Mouse (Mus musculus) E14TG2a.4 (cell line): ENCODE data around the gene Hmgcl.

Experiments
- CTCF ChIP-seq: conservative IDR thresholded peaks from 2 replicates; pipeline ENCODE4 v1.5.1; 2014; ENCODE audit warnings: low read length
- NANOG ChIP-seq: IDR thresholded peaks from 2 replicates; pipeline ENCODE4 v1.6.1; 2014; ENCODE audit warnings: borderline replicate concordance, low read length, mixed read lengths
- POU5F1 ChIP-seq: IDR thresholded peaks from 2 replicates; pipeline ENCODE4 v1.6.1; 2014; ENCODE audit warnings: low read length, borderline replicate concordance

DNA sequence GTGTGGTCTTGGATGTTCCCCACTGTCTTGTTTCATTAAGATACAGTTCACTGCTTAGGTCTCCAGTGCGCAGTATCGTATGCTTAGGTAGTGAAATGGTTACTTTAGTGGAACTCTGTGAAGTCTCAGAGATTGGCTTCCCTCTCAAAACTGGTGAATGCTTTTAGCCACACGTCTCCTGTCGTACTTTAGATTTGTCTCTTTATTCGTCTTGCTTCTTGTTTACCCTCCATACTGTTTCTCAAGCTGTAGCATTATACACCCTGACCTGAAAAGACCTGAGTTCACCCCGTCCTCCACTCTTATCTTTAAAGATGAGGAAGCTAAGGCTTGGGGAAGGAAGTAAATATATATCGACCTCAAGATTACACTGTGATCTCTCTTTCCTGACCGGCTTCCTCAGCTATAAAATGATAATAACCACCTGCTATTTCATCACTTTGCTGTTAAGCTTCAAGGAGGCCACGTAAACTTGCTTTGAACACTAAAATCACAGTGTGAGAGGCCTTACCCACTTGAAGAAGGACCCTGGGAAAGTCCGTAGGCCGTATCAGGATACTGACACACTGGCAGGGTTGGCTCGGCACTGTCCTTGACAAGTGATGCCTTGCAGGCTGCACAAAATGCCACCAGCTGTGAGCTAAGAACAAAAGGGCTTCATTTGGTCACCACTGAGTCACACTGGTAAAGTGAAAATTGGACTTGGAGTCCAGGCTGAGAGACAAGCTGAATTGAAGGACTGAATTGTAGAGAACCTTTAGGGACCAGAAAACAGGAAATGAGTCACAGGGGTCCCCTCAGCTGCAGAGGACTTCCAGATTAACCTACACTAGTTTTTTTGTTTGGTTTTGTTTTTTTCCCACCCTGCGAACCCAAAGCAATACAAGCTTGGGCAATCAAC lies 26.9 kb downstream of the Hmgcl start:
- TF ChIP-seq CTCF (no peak), NANOG (no peak), POU5F1 (no peak)
